Mouse (Mus musculus): ENCODE measurements around the gene Il5ra. TPM values are rescaled to one million over a fixed set of nuclear protein-coding genes. Genes with fewer than 3 reads are reported as not detected.

The Il5ra gene
- polyA plus RNA-seq, 1 experiment from 2014 or later = 0.47 TPM

- WGBS = 62% methylated on average over 1 of the region's 1 CpGs
- 0 out of 2 replicates have a peak, but pooled peaks cover 12% of the 10 kb centered on the region for H3K27me3 ChIP-seq
- H3K4me1 ChIP-seq = no peaks in the 10 kb centered on the region
- H3K9ac ChIP-seq = no peak overlapping the region
- H3K27ac ChIP-seq = no peak overlapping the region
- no peak overlapping the region for H3K4me2 ChIP-seq
- no peaks in the 10 kb centered on the region for H3K9me3 ChIP-seq
- no peak for ATAC-seq (ENCODE audit: insufficient number of reproducible peaks, low FRiP score, low TSS enrichment, low read depth)
- no peak overlapping the region for H3K4me3 ChIP-seq
- no peaks in the 10 kb centered on the region for H3K36me3 ChIP-seq
These were observed 12.6 kb upstream of the Il5ra start for GRCm38 (mm10) chr6:106761486-106761885.

GRCm38 (mm10) chr6:106760473-106761218 lies 11.8 kb upstream of the Il5ra start:
- Histone ChIP-seq H3K27ac (no peak overlapping the region), H3K36me3 (no peaks in the 10 kb centered on the region), H3K4me1 (no peaks in the 10 kb centered on the region), H3K4me3 (no peak overlapping the region), H3K4me2 (no peak overlapping the region), H3K9me3 (no peaks in the 10 kb centered on the region), H3K9ac (no peak overlapping the region), H3K27me3 (0 out of 2 replicates have a peak, but pooled peaks cover 12% of the 10 kb centered on the region)
- WGBS = 83% methylated on average over 3 of the region's 3 CpGs
- ATAC-seq (ENCODE audit: insufficient number of reproducible peaks, low FRiP score, low TSS enrichment, low read depth) = no peak

- Histone ChIP-seq H3K4me1 (no peaks in the 10 kb centered on the region), H3K4me2 (no peak overlapping the region), H3K27me3 (0 out of 2 replicates have a peak, but pooled peaks cover 12% of the 10 kb centered on the region), H3K36me3 (no peaks in the 10 kb centered on the region), H3K9ac (no peak overlapping the region), H3K4me3 (no peak overlapping the region), H3K9me3 (no peaks in the 10 kb centered on the region), H3K27ac (no peak overlapping the region)
- no peak for ATAC-seq (ENCODE audit: insufficient number of reproducible peaks, low FRiP score, low TSS enrichment, low read depth)
- 79% methylated on average over 3 of the region's 3 CpGs for WGBS
These were observed 9.5 kb upstream of the Il5ra start for GRCm38 (mm10) chr6:106758299-106758698.

GRCm38 (mm10) chr6:106750291-106750690 lies 1.5 kb upstream of the Il5ra start:
- no peak for ATAC-seq (ENCODE audit: insufficient number of reproducible peaks, low FRiP score, low TSS enrichment, low read depth)
- no peaks in the 10 kb centered on the region for H3K9me3 ChIP-seq
- H3K27me3 ChIP-seq = no peaks in the 10 kb centered on the region
- H3K9ac ChIP-seq = no peak overlapping the region
- H3K36me3 ChIP-seq = no peaks in the 10 kb centered on the region
- H3K4me1 ChIP-seq = no peaks in the 10 kb centered on the region
- no peak overlapping the region for H3K4me2 ChIP-seq
- WGBS = 86% methylated on average over 7 of the region's 7 CpGs
- no peak overlapping the region for H3K27ac ChIP-seq
- H3K4me3 ChIP-seq = no peak overlapping the region

- H3K4me1 ChIP-seq = no peaks in the 10 kb centered on the region
- no peak overlapping the region for H3K4me3 ChIP-seq
- no peak overlapping the region for H3K4me2 ChIP-seq
- H3K27ac ChIP-seq = no peak overlapping the region
- H3K36me3 ChIP-seq = no peaks in the 10 kb centered on the region
- no peak overlapping the region for H3K9ac ChIP-seq
- WGBS = 79% methylated on average over 3 of the region's 3 CpGs
- ATAC-seq (ENCODE audit: insufficient number of reproducible peaks, low FRiP score, low TSS enrichment, low read depth) = no peak
- no peaks in the 10 kb centered on the region for H3K9me3 ChIP-seq
- no peaks in the 10 kb centered on the region for H3K27me3 ChIP-seq
These were observed 1.0 kb downstream of the Il5ra start for GRCm38 (mm10) chr6:106747804-106748203.

- Histone ChIP-seq H3K4me3 (no peak overlapping the region), H3K4me1 (no peaks in the 10 kb centered on the region), H3K9ac (no peak overlapping the region), H3K27me3 (no peaks in the 10 kb centered on the region), H3K9me3 (no peaks in the 10 kb centered on the region), H3K27ac (no peak overlapping the region), H3K36me3 (no peaks in the 10 kb centered on the region), H3K4me2 (no peak overlapping the region)
- no peak for ATAC-seq (ENCODE audit: insufficient number of reproducible peaks, low FRiP score, low TSS enrichment, low read depth)
- 82% methylated on average over 5 of the region's 5 CpGs for WGBS
These were observed 1.6 kb downstream of the Il5ra start for GRCm38 (mm10) chr6:106747251-106747650.

GRCm38 (mm10) chr6:106745673-106746394 lies 3.0 kb downstream of the Il5ra start:
- Histone ChIP-seq H3K9ac (no peak overlapping the region), H3K4me2 (no peak overlapping the region), H3K9me3 (no peaks in the 10 kb centered on the region), H3K36me3 (no peaks in the 10 kb centered on the region), H3K27me3 (no peaks in the 10 kb centered on the region), H3K4me3 (no peak overlapping the region), H3K4me1 (no peaks in the 10 kb centered on the region), H3K27ac (no peak overlapping the region)
- ATAC-seq (ENCODE audit: insufficient number of reproducible peaks, low FRiP score, low TSS enrichment, low read depth) = no peak
- 34% methylated on average over 7 of the region's 7 CpGs for WGBS

- no peak overlapping the region for H3K4me3 ChIP-seq
- no peak overlapping the region for H3K27ac ChIP-seq
- no peaks in the 10 kb centered on the region for H3K9me3 ChIP-seq
- no peak overlapping the region for H3K9ac ChIP-seq
- no peak overlapping the region for H3K4me2 ChIP-seq
- H3K27me3 ChIP-seq = no peaks in the 10 kb centered on the region
- no peaks in the 10 kb centered on the region for H3K36me3 ChIP-seq
- H3K4me1 ChIP-seq = no peaks in the 10 kb centered on the region
- 65% methylated on average over 7 of the region's 7 CpGs for WGBS
- ATAC-seq (ENCODE audit: insufficient number of reproducible peaks, low FRiP score, low TSS enrichment, low read depth) = no peak
These were observed 5.1 kb downstream of the Il5ra start for GRCm38 (mm10) chr6:106743556-106744233.

- Histone ChIP-seq H3K27me3 (no peaks in the 10 kb centered on the region), H3K9ac (no peak overlapping the region), H3K9me3 (no peaks in the 10 kb centered on the region), H3K4me2 (no peak overlapping the region), H3K27ac (no peak overlapping the region), H3K4me1 (no peaks in the 10 kb centered on the region), H3K4me3 (no peak overlapping the region), H3K36me3 (no peaks in the 10 kb centered on the region)
- WGBS = 80% methylated on average over 1 of the region's 1 CpGs
- ATAC-seq (ENCODE audit: insufficient number of reproducible peaks, low FRiP score, low TSS enrichment, low read depth) = no peak
These were observed 8.5 kb downstream of the Il5ra start for GRCm38 (mm10) chr6:106740244-106740825.

GRCm38 (mm10) chr6:106738229-106738628 lies 10.6 kb downstream of the Il5ra start:
- Histone ChIP-seq H3K9ac (no peak overlapping the region), H3K4me2 (no peak overlapping the region), H3K36me3 (no peaks in the 10 kb centered on the region), H3K27me3 (no peaks in the 10 kb centered on the region), H3K4me1 (no peaks in the 10 kb centered on the region), H3K4me3 (no peak overlapping the region), H3K9me3 (no peaks in the 10 kb centered on the region), H3K27ac (no peak overlapping the region)
- no peak for ATAC-seq (ENCODE audit: insufficient number of reproducible peaks, low FRiP score, low TSS enrichment, low read depth)
- WGBS = 67% methylated on average over 3 of the region's 3 CpGs

- Histone ChIP-seq H3K4me2 (no peak overlapping the region), H3K27ac (no peak overlapping the region), H3K4me1 (no peaks in the 10 kb centered on the region), H3K36me3 (no peaks in the 10 kb centered on the region), H3K27me3 (no peaks in the 10 kb centered on the region), H3K9ac (no peak overlapping the region), H3K4me3 (no peak overlapping the region), H3K9me3 (no peaks in the 10 kb centered on the region)
- no peak for ATAC-seq (ENCODE audit: insufficient number of reproducible peaks, low FRiP score, low TSS enrichment, low read depth)
- WGBS = 78% methylated on average over 4 of the region's 4 CpGs
These were observed 16.3 kb downstream of the Il5ra start for GRCm38 (mm10) chr6:106732563-106732962.
